Mouse (Mus musculus) spleen, adult 2 months (tissue): ENCODE measurements around the gene Zfp609. TPM values are rescaled to one million over a fixed set of nuclear protein-coding genes. Genes with fewer than 3 reads are reported as not detected.
"Not testable (repeated sequence)": the region's sequence is repeated elsewhere in the genome, so short reads cannot be mapped to it uniquely, and the experiment has no call there.

Experiments
- DNase-seq, 2 experiments: peaks; one replicate each; pipeline versions ENCODE4 v3.0.0 to v3.0.0-alpha.2; 2012 to 2021; ENCODE audit warnings: low spot score in 2 of 2, low read depth in 1 of 2
- H3K27ac ChIP-seq: fragments of 200-500 bp; 2 replicates; pipeline ENCODE4 v1.5.1; 2012; ENCODE audit warnings: low read length, inconsistent platforms; ENCODE audit not compliant: insufficient read depth
- H3K27me3 ChIP-seq: fragments of 200-500 bp; 2 replicates; pipeline ENCODE4 v1.6.1; 2012; ENCODE audit warnings: mild to moderate bottlenecking, moderate library complexity, low read length, inconsistent platforms; ENCODE audit not compliant: control insufficient read depth, insufficient read depth
- H3K36me3 ChIP-seq: fragments of 200-500 bp; 2 replicates; pipeline ENCODE4 v1.6.1; 2012; ENCODE audit warnings: mild to moderate bottlenecking, low read length, inconsistent platforms; ENCODE audit not compliant: control insufficient read depth, insufficient read depth
- H3K4me1 ChIP-seq: fragments of 200-500 bp; 2 replicates; pipeline ENCODE4 v1.6.1; 2011; ENCODE audit warnings: inconsistent platforms; ENCODE audit not compliant: control insufficient read depth, insufficient read depth, insufficient read length
- H3K4me3 ChIP-seq: fragments of 200-500 bp; 2 replicates; pipeline ENCODE4 v1.5.1; 2011; ENCODE audit warnings: mild to moderate bottlenecking, inconsistent platforms; ENCODE audit not compliant: insufficient read depth, insufficient read length; ENCODE audit errors: extremely low read depth
- CTCF ChIP-seq: fragments of 200-500 bp; IDR thresholded peaks from 2 replicates; pipeline ENCODE4 v1.5.1; 2011; ENCODE audit warnings: mild to moderate bottlenecking, inconsistent platforms; ENCODE audit not compliant: insufficient read depth, insufficient read length, insufficient replicate concordance; ENCODE audit errors: extremely low read depth
- POLR2A ChIP-seq: fragments of 200-500 bp; IDR thresholded peaks from 2 replicates; pipeline ENCODE4 v1.6.1; 2011; ENCODE audit warnings: low read depth, low read length, inconsistent platforms
- WGBS: fragments of 180-500 bp; shearing (Covaris S2); methylation state at CpG from one replicate; pipeline ENCODE4 v1.1.7; 2018; 5-methylcytosine and 5-hydroxymethylcytosine counted together
- polyA plus RNA-seq: library from polyadenylated mRNA; depleted of rRNA; stranded (reverse); fragments of >200 nt; gene quantifications from 2 replicates; pipeline ENCODE4 v1.2.3, GENCODE M21; 2012

The Zfp609 gene
- polyA plus RNA-seq, 1 experiment: 3.5 TPM

GRCm38 (mm10) chr9:65654700-65655237 is 172.6 kb downstream of the Zfp609 start:
- H3K27me3 ChIP-seq: no peaks in the 10 kb centered on the region; the same call in 1 of the 2 replicates
- H3K4me1 ChIP-seq: no peaks in the 10 kb centered on the region
- DNase-seq: no peak
- no peak for TF ChIP-seq CTCF
- TF ChIP-seq POLR2A: no peak
- no peak overlapping the region for H3K27ac ChIP-seq
- 83% methylated on average over 3 of the region's 3 CpGs for WGBS
- H3K36me3 ChIP-seq: no peaks in the 10 kb centered on the region
- H3K4me3 ChIP-seq: no peak overlapping the region

- no peaks in the 10 kb centered on the region for H3K4me1 ChIP-seq
- H3K27me3 ChIP-seq: no peaks in the 10 kb centered on the region; the same call in 1 of the 2 replicates
- TF ChIP-seq POLR2A: no peak
- no peaks in the 10 kb centered on the region for H3K36me3 ChIP-seq
- H3K4me3 ChIP-seq: no peak overlapping the region
- no peak for DNase-seq
- no peak overlapping the region for H3K27ac ChIP-seq
- WGBS: 90% methylated on average over 4 of the region's 4 CpGs
Observed at GRCm38 (mm10) chr9:65653741-65654140, 173.6 kb downstream of the Zfp609 start.

- not testable (repeated sequence) for H3K27me3 ChIP-seq, H3K4me1 ChIP-seq, DNase-seq, H3K36me3 ChIP-seq, H3K4me3 ChIP-seq, H3K27ac ChIP-seq
- WGBS: 97% methylated on average over 1 of the region's 1 CpGs
Observed at GRCm38 (mm10) chr9:65651957-65652356, 175.4 kb downstream of the Zfp609 start.

GRCm38 (mm10) chr9:65649997-65650396 is 177.4 kb downstream of the Zfp609 start:
- Histone ChIP-seq H3K27ac (no peak overlapping the region), H3K27me3 (no peaks in the 10 kb centered on the region), H3K4me3 (no peak overlapping the region), H3K4me1 (no peaks in the 10 kb centered on the region), H3K36me3 (no peaks in the 10 kb centered on the region)
- no peak for DNase-seq
- TF ChIP-seq CTCF: no peak
- TF ChIP-seq POLR2A: no peak
- 29% methylated on average over 1 of the region's 1 CpGs for WGBS

GRCm38 (mm10) chr9:65648730-65649129 is 178.6 kb downstream of the Zfp609 start:
- H3K36me3 ChIP-seq: no peaks in the 10 kb centered on the region
- H3K4me1 ChIP-seq: no peaks in the 10 kb centered on the region
- DNase-seq: no peak
- no peak for TF ChIP-seq POLR2A
- H3K27ac ChIP-seq: no peak overlapping the region
- 90% methylated on average over 13 of the region's 13 CpGs for WGBS
- no peaks in the 10 kb centered on the region for H3K27me3 ChIP-seq
- H3K4me3 ChIP-seq: no peak overlapping the region

- H3K27ac ChIP-seq: no peak overlapping the region
- H3K36me3 ChIP-seq: no peaks in the 10 kb centered on the region
- no peaks in the 10 kb centered on the region for H3K27me3 ChIP-seq
- WGBS: 86% methylated on average over 2 of the region's 2 CpGs
- no peak for DNase-seq
- no peak for TF ChIP-seq POLR2A
- no peak for TF ChIP-seq CTCF
- H3K4me1 ChIP-seq: no peaks in the 10 kb centered on the region
- no peak overlapping the region for H3K4me3 ChIP-seq
Observed at GRCm38 (mm10) chr9:65646782-65647181, 180.6 kb downstream of the Zfp609 start.

GRCm38 (mm10) chr9:65645984-65646383 is 181.4 kb downstream of the Zfp609 start:
- H3K4me3 ChIP-seq: no peak overlapping the region
- H3K36me3 ChIP-seq: no peaks in the 10 kb centered on the region
- no peak for TF ChIP-seq POLR2A
- no peak for TF ChIP-seq CTCF
- no peaks in the 10 kb centered on the region for H3K27me3 ChIP-seq
- 29% methylated on average over 3 of the region's 3 CpGs for WGBS
- H3K27ac ChIP-seq: no peak overlapping the region
- no peaks in the 10 kb centered on the region for H3K4me1 ChIP-seq
- DNase-seq: no peak

- H3K4me3 ChIP-seq: no peak overlapping the region
- DNase-seq: no peak
- WGBS: 87% methylated on average over 4 of the region's 4 CpGs
- TF ChIP-seq POLR2A (no peak), CTCF (no peak)
- no peak overlapping the region for H3K27ac ChIP-seq
- no peaks in the 10 kb centered on the region for H3K27me3 ChIP-seq
- no peaks in the 10 kb centered on the region for H3K4me1 ChIP-seq
- no peaks in the 10 kb centered on the region for H3K36me3 ChIP-seq
Observed at GRCm38 (mm10) chr9:65644960-65645359, 182.4 kb downstream of the Zfp609 start.
